Mouse (Mus musculus) G1E (cell line): ENCODE data around the gene Utp15.

ENCODE experiments used
- CTCF ChIP-seq: IDR thresholded peaks from 2 replicates; pipeline ENCODE4 v1.5.1; 2012; ENCODE audit warnings: low read depth, low read length, inconsistent platforms, mixed read lengths
- GATA1 ChIP-seq: IDR thresholded peaks from 2 replicates; pipeline ENCODE4 v1.6.1; 2012; ENCODE audit warnings: borderline replicate concordance, low read length, inconsistent platforms, mixed read lengths
- TAL1 ChIP-seq: conservative IDR thresholded peaks from 2 replicates; pipeline ENCODE4 v1.6.1; 2012; ENCODE audit warnings: low read depth, low read length, inconsistent platforms, mixed read lengths

DNA sequence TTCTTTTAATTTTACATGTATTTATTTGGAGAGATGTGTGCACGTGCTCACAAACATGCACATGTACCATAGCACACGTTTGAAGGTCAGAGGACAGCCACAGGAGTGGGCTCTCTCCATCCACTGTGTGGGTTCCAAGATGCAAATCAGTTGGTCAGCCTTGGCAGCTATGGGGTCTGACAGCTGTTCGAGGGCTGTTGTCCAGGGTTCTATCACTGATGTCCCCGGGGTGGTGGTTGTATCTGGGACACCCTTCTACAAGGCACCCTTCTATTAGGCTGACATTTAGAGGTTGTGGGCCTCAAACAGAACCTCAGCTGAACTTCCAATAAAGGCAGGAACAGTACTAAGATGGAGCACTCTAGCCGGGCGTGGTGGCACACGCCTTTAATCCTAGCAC is 13.4 kb upstream of the Utp15 start:
- TF ChIP-seq GATA1 = no peak
- TF ChIP-seq CTCF = no peak
- no peak for TF ChIP-seq TAL1
